8 mouse cellular contexts compared by ENCODE assay signal in the genomic region with DNA sequence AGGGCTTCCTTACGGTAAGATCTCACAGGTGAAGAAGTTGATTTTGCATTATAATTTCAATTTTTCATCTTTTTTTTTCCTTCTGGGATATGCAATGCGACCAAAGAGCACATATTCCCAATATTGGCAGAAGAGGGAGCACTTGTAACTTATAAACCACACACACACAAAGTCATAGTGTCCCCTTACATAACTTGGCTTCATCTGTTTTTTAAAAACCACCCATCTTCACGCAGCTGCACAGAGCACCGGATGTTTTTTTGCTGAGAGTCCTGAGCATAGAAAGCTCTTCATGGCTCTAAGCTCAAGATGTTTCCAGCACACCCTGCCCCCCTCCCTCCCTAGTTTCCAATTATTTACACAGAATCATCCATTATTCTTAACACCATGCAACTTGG.
A peak's percentile ranks its signal among the peaks of the same experiment; 100 is the strongest.
DNase-seq lines count a peak whose midpoint lies in the region; ATAC-seq and TF ChIP-seq lines count a peak whose summit lies in the region.

No protein-coding gene starts in this region.

- no peak overlapping the region for H3K9ac ChIP-seq in hindbrain, postnatal 0 days (replicated peaks; ENCODE audit: low read length)
- no peak overlapping the region for H3K9ac ChIP-seq in hindbrain, embryonic 11.5 days (ENCODE audit: low read depth, low read length)
- H3K9ac ChIP-seq in intestine, postnatal 0 days (ENCODE audit: low read depth, low read length): no peak overlapping the region
- H3K9ac ChIP-seq in liver, embryonic 12.5 days: no peak overlapping the region

- no peak overlapping the region for H3K4me3 ChIP-seq in hindbrain, postnatal 0 days (ENCODE audit: low read length)
- H3K4me3 ChIP-seq in hindbrain, embryonic 11.5 days (ENCODE audit: low read depth, low read length): no peak overlapping the region
- no peak overlapping the region for H3K4me3 ChIP-seq in thymus, adult 2 months (ENCODE audit: control insufficient read depth, insufficient read depth, low read length)
- H3K4me3 ChIP-seq in intestine, postnatal 0 days (ENCODE audit: low read depth, low read length): no peak overlapping the region
- no peak overlapping the region for H3K4me3 ChIP-seq in liver, embryonic 12.5 days

- DNase-seq in hindbrain, postnatal 0 days (ENCODE audit: low spot score): peak; percentile 55
- no peak for DNase-seq in hindbrain, embryonic 11.5 days (ENCODE audit: low spot score)
- DNase-seq in thymus, adult 2 months: peak; percentile 3
- DNase-seq in thymus, postnatal 0 days (ENCODE audit: low spot score): no peak
- no peak for DNase-seq in Muller cell, postnatal 12 days (ENCODE audit: inconsistent ontology term)
- no peak for DNase-seq in adrenal gland, adult 8-10 months

- H3K27me3 ChIP-seq in hindbrain, postnatal 0 days (ENCODE audit: insufficient read depth, low read length): no peaks in the 10 kb centered on the region
- H3K27me3 ChIP-seq in hindbrain, embryonic 11.5 days (ENCODE audit: control insufficient read depth, insufficient read depth, low read length): no peaks in the 10 kb centered on the region
- H3K27me3 ChIP-seq in thymus, adult 2 months (ENCODE audit: control insufficient read depth, insufficient read depth, low read length): no peaks in the 10 kb centered on the region
- no peaks in the 10 kb centered on the region for H3K27me3 ChIP-seq in intestine, postnatal 0 days (replicated peaks; ENCODE audit: control insufficient read depth, insufficient read depth, low read length)
- H3K27me3 ChIP-seq in liver, embryonic 12.5 days (replicated peaks): no peaks in the 10 kb centered on the region

- no peaks in the 10 kb centered on the region for H3K9me3 ChIP-seq in hindbrain, postnatal 0 days (ENCODE audit: low read length)
- no peaks in the 10 kb centered on the region for H3K9me3 ChIP-seq in hindbrain, embryonic 11.5 days (ENCODE audit: control insufficient read depth, low read length)
- H3K9me3 ChIP-seq in intestine, postnatal 0 days (ENCODE audit: control insufficient read depth): no peaks in the 10 kb centered on the region
- no peaks in the 10 kb centered on the region for H3K9me3 ChIP-seq in liver, embryonic 12.5 days (replicated peaks)

- no peak overlapping the region for H3K4me2 ChIP-seq in hindbrain, postnatal 0 days (ENCODE audit: low read depth, low read length)
- no peak overlapping the region for H3K4me2 ChIP-seq in hindbrain, embryonic 11.5 days (replicated peaks; ENCODE audit: low read depth, low read length)
- H3K4me2 ChIP-seq in intestine, postnatal 0 days (replicated peaks; ENCODE audit: low read depth): no peak overlapping the region
- no peak overlapping the region for H3K4me2 ChIP-seq in liver, embryonic 12.5 days

- H3K4me1 ChIP-seq in hindbrain, postnatal 0 days (ENCODE audit: insufficient read depth, low read length): no peaks in the 10 kb centered on the region
- no peaks in the 10 kb centered on the region for H3K4me1 ChIP-seq in hindbrain, embryonic 11.5 days (replicated peaks; ENCODE audit: control insufficient read depth, insufficient read depth, low read length)
- H3K4me1 ChIP-seq in thymus, adult 2 months (replicated peaks; ENCODE audit: control insufficient read depth, insufficient read depth, low read length): no peaks in the 10 kb centered on the region
- H3K4me1 ChIP-seq in intestine, postnatal 0 days (replicated peaks; ENCODE audit: control insufficient read depth, insufficient read depth, low read length): 0 out of 2 replicates have a peak, but pooled peaks cover 4% of the 10 kb centered on the region
- no peaks in the 10 kb centered on the region for H3K4me1 ChIP-seq in liver, embryonic 12.5 days

- WGBS in hindbrain, postnatal 0 days: 64% methylated on average over 4 of the region's 4 CpGs
- 82% methylated on average over 4 of the region's 4 CpGs for WGBS in hindbrain, embryonic 11.5 days
- WGBS in thymus, adult 2 months: 60% methylated on average over 4 of the region's 4 CpGs
- WGBS in intestine, postnatal 0 days: 66% methylated on average over 4 of the region's 4 CpGs
- WGBS in liver, embryonic 12.5 days (ENCODE audit: insufficient replicate concordance): 68% methylated on average over 4 of the region's 4 CpGs

- H3K27ac ChIP-seq in hindbrain, postnatal 0 days: no peak overlapping the region
- H3K27ac ChIP-seq in hindbrain, embryonic 11.5 days (ENCODE audit: low read depth, low read length): no peak overlapping the region
- no peak overlapping the region for H3K27ac ChIP-seq in thymus, adult 2 months (ENCODE audit: control insufficient read depth, insufficient read depth, low read length)
- no peak overlapping the region for H3K27ac ChIP-seq in intestine, postnatal 0 days (ENCODE audit: low read depth, low read length)
- no peak overlapping the region for H3K27ac ChIP-seq in liver, embryonic 12.5 days

- TF ChIP-seq POLR2A in thymus, adult 2 months (IDR thresholded peaks at IDR 0.05; ENCODE audit: control insufficient read depth, extremely low read depth, insufficient read depth, low read length, poor library complexity): no peak

- no peak for ATAC-seq in hindbrain, postnatal 0 days
- ATAC-seq in hindbrain, embryonic 11.5 days (ENCODE audit: low FRiP score): no peak
- ATAC-seq in intestine, postnatal 0 days: no peak
- no peak for ATAC-seq in liver, embryonic 12.5 days

- H3K36me3 ChIP-seq in hindbrain, postnatal 0 days (ENCODE audit: insufficient read depth, low read length): no peaks in the 10 kb centered on the region
- H3K36me3 ChIP-seq in hindbrain, embryonic 11.5 days (ENCODE audit: control insufficient read depth, insufficient read depth, low read length): no peaks in the 10 kb centered on the region
- H3K36me3 ChIP-seq in thymus, adult 2 months (ENCODE audit: control insufficient read depth, insufficient read depth, low read length): no peaks in the 10 kb centered on the region
- no peaks in the 10 kb centered on the region for H3K36me3 ChIP-seq in intestine, postnatal 0 days (ENCODE audit: control insufficient read depth, insufficient read depth)
- H3K36me3 ChIP-seq in liver, embryonic 12.5 days: no peaks in the 10 kb centered on the region

- TF ChIP-seq CTCF in hindbrain, postnatal 0 days (IDR thresholded peaks at IDR 0.05; ENCODE audit: low read depth): peak; percentile 59
- TF ChIP-seq CTCF in thymus, adult 2 months (IDR thresholded peaks at IDR 0.05; ENCODE audit: borderline replicate concordance, control insufficient read depth, extremely low read depth, insufficient read depth, low read length, poor library complexity): no peak
- TF ChIP-seq CTCF in intestine, postnatal 0 days (IDR thresholded peaks at IDR 0.05; ENCODE audit: low read depth): peak; percentile 61

Comparison
In these comparisons a context has a peak if more than half of its experiments do, and no peak if none do; other contexts are left out.
1. DNase-seq: peak in hindbrain, postnatal 0 days (single experiment) and thymus, adult 2 months (single experiment); none in hindbrain, embryonic 11.5 days (single experiment), thymus, postnatal 0 days (single experiment), Muller cell, postnatal 12 days (single experiment) and adrenal gland, adult 8-10 months (single experiment).